In genomic region chr5:112018925-112019324, GRCm38 (mm10) we compare ENCODE assay signal across 16 mouse cellular contexts.
A peak's percentile ranks its signal among the peaks of the same experiment; 100 is the strongest.
DNase-seq lines count a peak whose midpoint lies in the region; ATAC-seq and TF ChIP-seq lines count a peak whose summit lies in the region.
"Had no signal": no experiment of that assay in that cellular context is flagged by ENCODE, and none has a peak within 500 bp of the region (broad histone marks: within the 10 kb centered on the region; RNA-seq: fewer than 3 reads in every experiment).

No protein-coding gene starts in this region.

- H3K4me3 ChIP-seq in forebrain, postnatal 0 days (ENCODE audit: low read depth, low read length) = no peak overlapping the region
- H3K4me3 ChIP-seq in forebrain, embryonic 10.5 days = no peak overlapping the region
- no peak overlapping the region for H3K4me3 ChIP-seq in hindbrain, embryonic 10.5 days
- H3K4me3 ChIP-seq: kidney, embryonic 15.5 days; limb, embryonic 10.5 days; liver, embryonic 13.5 days had no signal

- no peak overlapping the region for H3K27ac ChIP-seq in forebrain, postnatal 0 days (ENCODE audit: low read depth, low read length)
- H3K27ac ChIP-seq in forebrain, embryonic 10.5 days = no peak overlapping the region
- H3K27ac ChIP-seq in hindbrain, embryonic 10.5 days = no peak overlapping the region
- H3K27ac ChIP-seq: kidney, embryonic 15.5 days; limb, embryonic 10.5 days; liver, embryonic 13.5 days had no signal

- WGBS in forebrain, postnatal 0 days = 39% methylated on average over 7 of the region's 7 CpGs
- 81% methylated on average over 7 of the region's 7 CpGs for WGBS in forebrain, embryonic 10.5 days
- WGBS in hindbrain, embryonic 10.5 days = 80% methylated on average over 7 of the region's 7 CpGs

- TF ChIP-seq CTCF in forebrain, postnatal 0 days (IDR thresholded peaks at IDR 0.05; ENCODE audit: low read depth) = no peak
- no peak for TF ChIP-seq CTCF in brain, embryonic 14.5 days (IDR thresholded peaks at IDR 0.05; ENCODE audit: borderline replicate concordance, extremely low read depth, insufficient read depth, insufficient read length)

- DNase-seq in forebrain, postnatal 0 days = peak; percentile 54
- no peak for DNase-seq in forebrain, embryonic 10.5 days (ENCODE audit: extremely low spot score, low spot score)
- DNase-seq in left cerebral cortex, postnatal 4 days = peak; percentile 48
- no peak for DNase-seq in left cerebral cortex, adult 18-20 months (ENCODE audit: low spot score in 2 of 2)
- peak; percentile 52 for DNase-seq in brain, embryonic 14.5 days (ENCODE audit: low read depth)
- DNase-seq in heart, postnatal 14 days = peak; percentile 53 to 76
- DNase-seq in spleen, adult 18-20 months = no peak
- no peak for DNase-seq in hindbrain, embryonic 10.5 days (ENCODE audit: low spot score)
- DNase-seq: cerebellum, adult 8-10 months; liver, embryonic 13.5 days; midbrain, embryonic 14.5 days; right cerebral cortex, postnatal 25 days; thymus, adult 2 months had no signal

- no peaks in the 10 kb centered on the region for H3K36me3 ChIP-seq in forebrain, postnatal 0 days (ENCODE audit: insufficient read depth)
- H3K36me3 ChIP-seq in forebrain, embryonic 10.5 days (replicated peaks) = no peaks in the 10 kb centered on the region
- H3K36me3 ChIP-seq in hindbrain, embryonic 10.5 days = no peaks in the 10 kb centered on the region
- H3K36me3 ChIP-seq: kidney, embryonic 15.5 days; limb, embryonic 10.5 days; liver, embryonic 13.5 days had no signal

- H3K4me2 ChIP-seq in forebrain, postnatal 0 days (ENCODE audit: low read depth) = no peak overlapping the region
- H3K4me2 ChIP-seq: kidney, embryonic 15.5 days; liver, embryonic 13.5 days had no signal

- TF ChIP-seq POLR2A in brain, embryonic 14.5 days (IDR thresholded peaks at IDR 0.05; ENCODE audit: borderline replicate concordance, extremely low read depth, insufficient read depth, insufficient read length, poor library complexity, severe bottlenecking) = no peak

- intact Hi-C loops in left cerebral cortex, postnatal 4 days (cut with DNase I) = no loop called here
- intact Hi-C loops in heart, postnatal 14 days (cut with DNase I) = loop anchor here (10.0 kb wide), 1 partner anchor 604 kb away; the partner anchor contains the start of gene Mn1

- H3K9me3 ChIP-seq in forebrain, postnatal 0 days (ENCODE audit: low read length) = no peaks in the 10 kb centered on the region
- peaks cover 8% of the 10 kb centered on the region; the same call in 1 of the 2 replicates for H3K9me3 ChIP-seq in forebrain, embryonic 10.5 days
- peaks cover 6% of the 10 kb centered on the region; the same call in 1 of the 2 replicates for H3K9me3 ChIP-seq in hindbrain, embryonic 10.5 days
- H3K9me3 ChIP-seq: kidney, embryonic 15.5 days; limb, embryonic 10.5 days; liver, embryonic 13.5 days had no signal

- H3K4me1 ChIP-seq in forebrain, postnatal 0 days (ENCODE audit: insufficient read depth) = no peaks in the 10 kb centered on the region
- H3K4me1 ChIP-seq in forebrain, embryonic 10.5 days = no peaks in the 10 kb centered on the region
- H3K4me1 ChIP-seq in hindbrain, embryonic 10.5 days (replicated peaks) = no peaks in the 10 kb centered on the region
- H3K4me1 ChIP-seq: kidney, embryonic 15.5 days; liver, embryonic 13.5 days had no signal

- no peak overlapping the region for H3K9ac ChIP-seq in forebrain, postnatal 0 days
- H3K9ac ChIP-seq: kidney, embryonic 15.5 days; liver, embryonic 13.5 days had no signal

- peak; percentile 68 for ATAC-seq in forebrain, postnatal 0 days
- ATAC-seq: inflammation-experienced regulatory T-cells, adult 6 months had no signal

- no peaks in the 10 kb centered on the region for H3K27me3 ChIP-seq in forebrain, postnatal 0 days (ENCODE audit: insufficient read depth, low read length)
- no peaks in the 10 kb centered on the region for H3K27me3 ChIP-seq in forebrain, embryonic 10.5 days (ENCODE audit: poor library complexity, severe bottlenecking)
- H3K27me3 ChIP-seq in hindbrain, embryonic 10.5 days (ENCODE audit: insufficient read depth, poor library complexity, severe bottlenecking) = no peaks in the 10 kb centered on the region
- H3K27me3 ChIP-seq: liver, embryonic 13.5 days had no signal

Comparison
In these comparisons a context has a peak if more than half of its experiments do, and no peak if none do; other contexts are left out.
1. DNase-seq: peak in forebrain, postnatal 0 days (single experiment), left cerebral cortex, postnatal 4 days (single experiment), brain, embryonic 14.5 days (single experiment) and heart, postnatal 14 days (2 of 2); none in forebrain, embryonic 10.5 days (single experiment), left cerebral cortex, adult 18-20 months (0 of 2), spleen, adult 18-20 months (0 of 2) and hindbrain, embryonic 10.5 days (single experiment).